Mouse (Mus musculus): ENCODE results near the gene Rnase13.

- no peak for TF ChIP-seq POLR2A (IDR thresholded peaks at IDR 0.05; ENCODE audit: extremely low read depth, insufficient read depth, low read length)
- no peak for TF ChIP-seq CTCF (IDR thresholded peaks at IDR 0.05; ENCODE audit: extremely low read depth, insufficient read depth, low read length)
Observed at GRCm38 (mm10) chr14:51932092-51933020, 9.8 kb upstream of the Rnase13 start.
